Mouse (Mus musculus) erythroblast, embryonic 14.5 days (primary cell): ENCODE measurements around the gene Mmel1. TPM values are rescaled to one million over a fixed set of nuclear protein-coding genes. Genes with fewer than 3 reads are reported as not detected.

ENCODE experiments used
- H3K27me3 ChIP-seq: 2 replicates; pipeline ENCODE4 v1.6.1; 2012; ENCODE audit warnings: inconsistent platforms; ENCODE audit not compliant: control insufficient read depth
- H3K36me3 ChIP-seq: 2 replicates; pipeline ENCODE4 v1.6.1; 2012; ENCODE audit warnings: mild to moderate bottlenecking, inconsistent platforms; ENCODE audit not compliant: control insufficient read depth
- H3K4me1 ChIP-seq: 2 replicates; pipeline ENCODE4 v1.6.1; 2012; ENCODE audit warnings: inconsistent platforms; ENCODE audit not compliant: control insufficient read depth
- H3K4me3 ChIP-seq: replicated peaks from 2 replicates; pipeline ENCODE3; 2012; ENCODE audit warnings: moderate library complexity, mild to moderate bottlenecking, inconsistent platforms
- H3K9me3 ChIP-seq: 2 replicates; pipeline ENCODE4 v1.6.1; 2012; ENCODE audit warnings: low read length, inconsistent platforms, mixed read lengths; ENCODE audit not compliant: control insufficient read depth
- GATA1 ChIP-seq: IDR thresholded peaks from 2 replicates; pipeline ENCODE4 v1.6.1; 2012; ENCODE audit warnings: low read length, inconsistent platforms, mixed read lengths
- TAL1 ChIP-seq: IDR thresholded peaks from 3 replicates; pipeline ENCODE4 v1.6.1; 2012; ENCODE audit warnings: low read length, inconsistent platforms, mixed read lengths
- polyA plus RNA-seq: library from polyadenylated mRNA; stranded (reverse); fragments of >175 nt; gene quantifications from 2 replicates; pipeline ENCODE4 v1.2.3, GENCODE M21; 2012

Mmel1 gene
- polyA plus RNA-seq, result 0.17 and 0.27 TPM in 2 replicates

- Histone ChIP-seq H3K9me3 (no peaks in the 10 kb centered on the region), H3K27me3 (peaks cover 18% of the 10 kb centered on the region), H3K4me1 (peaks cover 9% of the 10 kb centered on the region), H3K36me3 (no peaks in the 10 kb centered on the region), H3K4me3 (no peak within 1 kb of the TSS)
- TF ChIP-seq GATA1 (no peak), TAL1 (no peak)
Observed at GRCm38 (mm10) chr4:154869440-154869839, at the start of gene Mmel1. TSS of gene Mmel1 (plus strand) at chr4:154869585.

GRCm38 (mm10) chr4:154825662-154826061, 43.7 kb upstream of the Mmel1 start:
- no peaks in the 10 kb centered on the region for H3K36me3 ChIP-seq
- H3K4me1 ChIP-seq, result no peaks in the 10 kb centered on the region
- no peak overlapping the region for H3K4me3 ChIP-seq
- H3K9me3 ChIP-seq, result no peaks in the 10 kb centered on the region
- no peaks in the 10 kb centered on the region for H3K27me3 ChIP-seq
- no peak for TF ChIP-seq GATA1
- TF ChIP-seq TAL1, result no peak

- no peaks in the 10 kb centered on the region for H3K9me3 ChIP-seq
- TF ChIP-seq GATA1 (no peak), TAL1 (no peak)
- H3K36me3 ChIP-seq, result no peaks in the 10 kb centered on the region
- H3K4me3 ChIP-seq, result no peak overlapping the region
- H3K27me3 ChIP-seq, result no peaks in the 10 kb centered on the region
- H3K4me1 ChIP-seq, result no peaks in the 10 kb centered on the region
Observed at GRCm38 (mm10) chr4:154826224-154826623, 43.2 kb upstream of the Mmel1 start.

GRCm38 (mm10) chr4:154827181-154827580, 42.2 kb upstream of the Mmel1 start:
- Histone ChIP-seq H3K27me3 (no peaks in the 10 kb centered on the region), H3K36me3 (no peaks in the 10 kb centered on the region), H3K4me3 (no peak overlapping the region), H3K9me3 (no peaks in the 10 kb centered on the region), H3K4me1 (no peaks in the 10 kb centered on the region)
- TF ChIP-seq GATA1 (no peak), TAL1 (no peak)

GRCm38 (mm10) chr4:154827861-154828610, 41.3 kb upstream of the Mmel1 start:
- Histone ChIP-seq H3K9me3 (no peaks in the 10 kb centered on the region), H3K4me1 (no peaks in the 10 kb centered on the region), H3K4me3 (no peak overlapping the region), H3K27me3 (no peaks in the 10 kb centered on the region), H3K36me3 (no peaks in the 10 kb centered on the region)
- TF ChIP-seq TAL1 (no peak), GATA1 (no peak)

GRCm38 (mm10) chr4:154831915-154832573, 37.3 kb upstream of the Mmel1 start:
- no peaks in the 10 kb centered on the region for H3K27me3 ChIP-seq
- TF ChIP-seq GATA1, result no peak
- no peak for TF ChIP-seq TAL1

GRCm38 (mm10) chr4:154836183-154836915, 33.0 kb upstream of the Mmel1 start:
- TF ChIP-seq TAL1 (no peak), GATA1 (no peak)

More at GRCm38 (mm10) chr4:154831915-154832573, 37.3 kb upstream of the Mmel1 start:
- Histone ChIP-seq H3K4me3 (no peak overlapping the region), H3K4me1 (no peaks in the 10 kb centered on the region), H3K36me3 (no peaks in the 10 kb centered on the region), H3K9me3 (no peaks in the 10 kb centered on the region)

GRCm38 (mm10) chr4:154837170-154837569, 32.2 kb upstream of the Mmel1 start, which contains the start of gene Ttc34:
TSS of gene Ttc34 (plus strand) at chr4:154837459.
- Histone ChIP-seq H3K4me3 (no peak within 1 kb of the TSS), H3K4me1 (no peaks in the 10 kb centered on the region), H3K9me3 (no peaks in the 10 kb centered on the region), H3K36me3 (no peaks in the 10 kb centered on the region), H3K27me3 (no peaks in the 10 kb centered on the region)
- no peak for TF ChIP-seq GATA1
- no peak for TF ChIP-seq TAL1

More at GRCm38 (mm10) chr4:154836183-154836915, 33.0 kb upstream of the Mmel1 start:
- H3K27me3 ChIP-seq, result no peaks in the 10 kb centered on the region
- H3K4me3 ChIP-seq, result no peak overlapping the region
- no peaks in the 10 kb centered on the region for H3K4me1 ChIP-seq
- no peaks in the 10 kb centered on the region for H3K9me3 ChIP-seq
- no peaks in the 10 kb centered on the region for H3K36me3 ChIP-seq

GRCm38 (mm10) chr4:154838741-154839140, 30.6 kb upstream of the Mmel1 start:
- Histone ChIP-seq H3K9me3 (no peaks in the 10 kb centered on the region), H3K4me1 (no peaks in the 10 kb centered on the region), H3K4me3 (no peak overlapping the region), H3K27me3 (no peaks in the 10 kb centered on the region), H3K36me3 (no peaks in the 10 kb centered on the region)
- no peak for TF ChIP-seq TAL1
- TF ChIP-seq GATA1, result no peak
